Mouse (Mus musculus) limb, embryonic 11.5 days (tissue): ENCODE measurements around the gene Fblim1. TPM values are rescaled to one million over a fixed set of nuclear protein-coding genes. Genes with fewer than 3 reads are reported as not detected.

Source experiments
- ATAC-seq: fragments of 200-750 bp; cut with Nextera tagmentation; 2 replicates; pipeline ENCODE4 v1.8.0; 2017; ENCODE audit warnings: low read depth; ENCODE audit not compliant: insufficient number of reproducible peaks, low FRiP score, low TSS enrichment
- DNase-seq: peaks from one replicate; pipeline ENCODE4 v3.0.0-alpha.2; 2015; ENCODE audit warnings: low spot score
- H3K27ac ChIP-seq: fragments of 300-500 bp; sonication (generic); replicated peaks from 2 replicates; pipeline ENCODE4 v1.5.1; 2014; ENCODE audit warnings: low read depth, mild to moderate bottlenecking, low read length
- H3K27me3 ChIP-seq: fragments of 300-500 bp; sonication (generic); 2 replicates; pipeline ENCODE4 v1.6.1; 2014; ENCODE audit warnings: mild to moderate bottlenecking, low read length, mixed read lengths; ENCODE audit not compliant: control insufficient read depth, insufficient read depth
- H3K36me3 ChIP-seq: fragments of 300-500 bp; sonication (generic); 2 replicates; pipeline ENCODE4 v1.6.1; 2014; ENCODE audit warnings: mild to moderate bottlenecking, low read length, moderate library complexity, mixed read lengths; ENCODE audit not compliant: control insufficient read depth, insufficient read depth
- H3K4me1 ChIP-seq: fragments of 300-500 bp; sonication (generic); 2 replicates; pipeline ENCODE4 v1.6.1; 2014; ENCODE audit warnings: low read length, mixed read lengths; ENCODE audit not compliant: control insufficient read depth, insufficient read depth
- H3K4me2 ChIP-seq: fragments of 300-500 bp; sonication (generic); 2 replicates; pipeline ENCODE4 v1.6.1; 2014; ENCODE audit warnings: low read depth, mild to moderate bottlenecking, moderate library complexity; ENCODE audit not compliant: severe bottlenecking
- H3K4me3 ChIP-seq: fragments of 300-500 bp; sonication (generic); 2 replicates; pipeline ENCODE4 v1.5.1; 2014; ENCODE audit warnings: low read depth, low read length
- H3K9ac ChIP-seq: fragments of 300-500 bp; sonication (generic); 2 replicates; pipeline ENCODE4 v1.6.1; 2014; ENCODE audit warnings: mild to moderate bottlenecking, low read length
- H3K9me3 ChIP-seq: fragments of 300-500 bp; sonication (generic); 2 replicates; pipeline ENCODE4 v1.6.1; 2016; ENCODE audit warnings: low read length; ENCODE audit not compliant: control insufficient read depth
- WGBS: fragments of 180-500 bp; shearing (Covaris S2); extraction: QIAGEN DNeasy Blood & Tissue Kit; methylation state at CpG from one replicate; pipeline ENCODE4 v1.1.7; 2014; 5-methylcytosine and 5-hydroxymethylcytosine counted together
- polyA plus RNA-seq: library from polyadenylated mRNA; unstranded; fragments of >200 nt; fragmentation: Nextera tagmentation; extraction: Ambion mirVana; gene quantifications from 2 replicates; pipeline ENCODE4 v1.2.1, GENCODE M21; 2014

Fblim1 gene
- polyA plus RNA-seq, 1 experiment from 2014 or later: 67.2 TPM

- ATAC-seq (no peak), DNase-seq (peak; percentile 56)
- Histone ChIP-seq H3K4me1 (no peaks in the 10 kb centered on the region), H3K36me3 (peaks cover 24% of the 10 kb centered on the region; the same call in 1 of the 2 replicates), H3K4me3 (no peak overlapping the region), H3K27me3 (no peaks in the 10 kb centered on the region), H3K9ac (no peak overlapping the region), H3K4me2 (no peak overlapping the region), H3K27ac (no peak overlapping the region), H3K9me3 (no peaks in the 10 kb centered on the region)
- WGBS: 33% methylated on average over 3 of the region's 3 CpGs
These were observed 14.3 kb downstream of the Fblim1 start for GRCm38 (mm10) chr4:141591547-141591946.

GRCm38 (mm10) chr4:141583919-141584318, 22.0 kb downstream of the Fblim1 start:
- Histone ChIP-seq H3K4me1 (no peaks in the 10 kb centered on the region), H3K9me3 (no peaks in the 10 kb centered on the region), H3K4me3 (no peak overlapping the region), H3K27me3 (no peaks in the 10 kb centered on the region), H3K9ac (no peak overlapping the region), H3K36me3 (peaks cover 8% of the 10 kb centered on the region), H3K4me2 (no peak overlapping the region), H3K27ac (no peak overlapping the region)
- ATAC-seq (no peak), DNase-seq (no peak)
- 92% methylated on average over 8 of the region's 8 CpGs for WGBS

- Histone ChIP-seq H3K27me3 (no peaks in the 10 kb centered on the region), H3K27ac (no peak overlapping the region), H3K36me3 (peaks cover 13% of the 10 kb centered on the region), H3K4me1 (no peaks in the 10 kb centered on the region), H3K4me3 (no peak overlapping the region), H3K9me3 (no peaks in the 10 kb centered on the region), H3K9ac (no peak overlapping the region), H3K4me2 (no peak overlapping the region)
- ATAC-seq: no peak
- no peak for DNase-seq
- WGBS: 92% methylated on average over 13 of the region's 13 CpGs
These were observed 24.8 kb downstream of the Fblim1 start for GRCm38 (mm10) chr4:141581051-141581450.

- no peak overlapping the region for H3K4me2 ChIP-seq
- no peaks in the 10 kb centered on the region for H3K4me1 ChIP-seq
- no peak overlapping the region for H3K4me3 ChIP-seq
- H3K27ac ChIP-seq: no peak overlapping the region
- WGBS: 79% methylated on average over 3 of the region's 3 CpGs
- no peak overlapping the region for H3K9ac ChIP-seq
- DNase-seq (no peak), ATAC-seq (no peak)
- H3K27me3 ChIP-seq: no peaks in the 10 kb centered on the region
- peaks cover 7% of the 10 kb centered on the region for H3K36me3 ChIP-seq
- no peaks in the 10 kb centered on the region for H3K9me3 ChIP-seq
These were observed 27.1 kb downstream of the Fblim1 start for GRCm38 (mm10) chr4:141578833-141579232.

GRCm38 (mm10) chr4:141576877-141577276, 29.0 kb downstream of the Fblim1 start:
- Histone ChIP-seq H3K4me1 (no peaks in the 10 kb centered on the region), H3K9me3 (no peaks in the 10 kb centered on the region), H3K36me3 (peaks cover 7% of the 10 kb centered on the region), H3K27me3 (no peaks in the 10 kb centered on the region), H3K4me3 (no peak overlapping the region), H3K4me2 (no peak overlapping the region), H3K27ac (no peak overlapping the region), H3K9ac (no peak overlapping the region)
- ATAC-seq (no peak), DNase-seq (no peak)
- 90% methylated on average over 7 of the region's 7 CpGs for WGBS

- no peak for ATAC-seq
- Histone ChIP-seq H3K27ac (no peak overlapping the region), H3K4me2 (no peak overlapping the region), H3K9me3 (no peaks in the 10 kb centered on the region), H3K36me3 (peaks cover 7% of the 10 kb centered on the region), H3K27me3 (no peaks in the 10 kb centered on the region), H3K4me3 (no peak overlapping the region), H3K4me1 (no peaks in the 10 kb centered on the region), H3K9ac (no peak overlapping the region)
- 88% methylated on average over 11 of the region's 11 CpGs for whole genome bisulfite sequencing
- DNase-seq: no peak
These were observed 29.5 kb downstream of the Fblim1 start for GRCm38 (mm10) chr4:141576404-141576803.

GRCm38 (mm10) chr4:141574789-141575702, 30.9 kb downstream of the Fblim1 start:
- ATAC-seq: peak; percentile 17; the same call in 1 of the 2 replicates
- H3K9me3 ChIP-seq: no peaks in the 10 kb centered on the region
- 42% methylated on average over 27 of the region's 27 CpGs for WGBS
- H3K4me2 ChIP-seq: no peak overlapping the region
- peak; percentile 94 for DNase-seq
- H3K9ac ChIP-seq: no peak overlapping the region; the same call in 1 of the 2 replicates
- H3K27ac ChIP-seq: no peak overlapping the region
- H3K4me1 ChIP-seq: no peaks in the 10 kb centered on the region
- peaks cover 5% of the 10 kb centered on the region for H3K36me3 ChIP-seq
- H3K4me3 ChIP-seq: no peak overlapping the region
- no peaks in the 10 kb centered on the region for H3K27me3 ChIP-seq

- no peak for DNase-seq
- Histone ChIP-seq H3K4me1 (no peaks in the 10 kb centered on the region), H3K9ac (no peak overlapping the region), H3K27me3 (no peaks in the 10 kb centered on the region), H3K9me3 (no peaks in the 10 kb centered on the region), H3K36me3 (peaks cover 5% of the 10 kb centered on the region), H3K4me3 (no peak overlapping the region), H3K27ac (no peak overlapping the region), H3K4me2 (no peak overlapping the region)
- 62% methylated on average over 6 of the region's 6 CpGs for WGBS
- no peak for ATAC-seq
These were observed 32.4 kb downstream of the Fblim1 start for GRCm38 (mm10) chr4:141573359-141573966.
